Mouse (Mus musculus) lung, adult 2 months (tissue): ENCODE measurements at regions not wholly inside any gene's neighbourhood (a gene's known extent, or its start where the extent isn't known, plus 50 kb on each side); places are given as distances from the start of the nearest gene placed in this dataset.

Experiments used
- CTCF ChIP-seq: fragments of 200-500 bp; IDR thresholded peaks from 2 replicates; pipeline ENCODE4 v1.5.1; 2011; ENCODE audit warnings: mild to moderate bottlenecking, low read length, control low read depth; ENCODE audit not compliant: insufficient read depth
- POLR2A ChIP-seq: fragments of 200-500 bp; IDR thresholded peaks from 2 replicates; pipeline ENCODE4 v1.6.1; 2011; ENCODE audit warnings: low read depth, mild to moderate bottlenecking, control low read depth, low read length, borderline replicate concordance; ENCODE audit errors: extremely low read depth

- TF ChIP-seq CTCF = no peak
- no peak for TF ChIP-seq POLR2A
Measured at GRCm38 (mm10) chr10:56752134-56752533, 375.0 kb downstream of the Gja1 start.
